Comparison of ENCODE assay signal across 8 mouse cellular contexts in genomic region chr19:8989066-8989566, GRCm38 (mm10). TPM values are rescaled to one million over a fixed set of nuclear protein-coding genes. Genes with fewer than 3 reads are reported as not detected.
DNase-seq lines count a peak whose midpoint lies in the region; ATAC-seq lines count a peak whose summit lies in the region.

Gene Ahnak (plus strand): TSS chr19:8989284.

- DNase-seq in cerebellum, postnatal 25 days: peak; percentile 47 to 64
- no peak for DNase-seq in cerebellum, adult 8-10 months
- DNase-seq in gastrocnemius, postnatal 36 days: peak; percentile 85 to 88
- DNase-seq in intestine, embryonic 14.5 days (ENCODE audit: low spot score): peak; percentile 82
- DNase-seq in thymus, postnatal 36 days: peak; percentile 29 to 36

- peak within 1 kb of the TSS; percentile 68 for H3K4me2 ChIP-seq in intestine, embryonic 14.5 days (ENCODE audit: low read length)
- peak within 1 kb of the TSS; percentile 79 for H3K4me2 ChIP-seq in limb, embryonic 12.5 days
- peak within 1 kb of the TSS; percentile 73 for H3K4me2 ChIP-seq in midbrain, embryonic 15.5 days

- peak within 1 kb of the TSS; percentile 82 for H3K9ac ChIP-seq in intestine, embryonic 14.5 days (ENCODE audit: low read length)
- H3K9ac ChIP-seq in limb, embryonic 12.5 days (replicated peaks): peak within 1 kb of the TSS; percentile 88
- peak within 1 kb of the TSS; percentile 18; the same call in 1 of the 2 replicates for H3K9ac ChIP-seq in midbrain, embryonic 15.5 days

- H3K27ac ChIP-seq in brown adipose tissue, adult 24 weeks (replicated peaks; ENCODE audit: low read depth, low read length): peak within 1 kb of the TSS; percentile 95
- H3K27ac ChIP-seq in intestine, embryonic 14.5 days (ENCODE audit: low read depth): peak within 1 kb of the TSS; percentile 93
- H3K27ac ChIP-seq in limb, embryonic 12.5 days: peak within 1 kb of the TSS; percentile 96
- no peak within 1 kb of the TSS; the same call in 1 of the 2 replicates for H3K27ac ChIP-seq in midbrain, embryonic 15.5 days

- H3K36me3 ChIP-seq in intestine, embryonic 14.5 days (ENCODE audit: control insufficient read depth, insufficient read depth, low read length): no peaks in the 10 kb centered on the region
- no peaks in the 10 kb centered on the region for H3K36me3 ChIP-seq in limb, embryonic 12.5 days
- H3K36me3 ChIP-seq in midbrain, embryonic 15.5 days (replicated peaks): no peaks in the 10 kb centered on the region

- H3K4me1 ChIP-seq in brown adipose tissue, adult 24 weeks (ENCODE audit: control insufficient read depth, insufficient read depth, insufficient read length, low read length): peaks cover 17% of the 10 kb centered on the region
- peaks cover 57% of the 10 kb centered on the region for H3K4me1 ChIP-seq in intestine, embryonic 14.5 days (replicated peaks; ENCODE audit: control insufficient read depth, insufficient read depth, low read length)
- peaks cover 58% of the 10 kb centered on the region for H3K4me1 ChIP-seq in limb, embryonic 12.5 days (replicated peaks)
- H3K4me1 ChIP-seq in midbrain, embryonic 15.5 days: peaks cover 33% of the 10 kb centered on the region

- peak within 1 kb of the TSS; percentile 92 for H3K4me3 ChIP-seq in brown adipose tissue, adult 24 weeks (ENCODE audit: insufficient read depth, low read depth, low read length)
- peak within 1 kb of the TSS; percentile 75 for H3K4me3 ChIP-seq in intestine, embryonic 14.5 days (ENCODE audit: low read depth, low read length)
- peak within 1 kb of the TSS; percentile 81 for H3K4me3 ChIP-seq in limb, embryonic 12.5 days (replicated peaks)
- H3K4me3 ChIP-seq in midbrain, embryonic 15.5 days: peak within 1 kb of the TSS; percentile 42

- no peaks in the 10 kb centered on the region for H3K9me3 ChIP-seq in intestine, embryonic 14.5 days (ENCODE audit: control insufficient read depth, low read length)
- H3K9me3 ChIP-seq in limb, embryonic 12.5 days: no peaks in the 10 kb centered on the region
- H3K9me3 ChIP-seq in midbrain, embryonic 15.5 days: no peaks in the 10 kb centered on the region

- intact Hi-C loops in gastrocnemius, postnatal 36 days (cut with DNase I): no loop called here

- under 1% methylated on average over 41 of the region's 42 CpGs for WGBS in intestine, embryonic 14.5 days
- under 1% methylated on average over 41 of the region's 42 CpGs for WGBS in limb, embryonic 12.5 days
- under 1% methylated on average over 42 of the region's 42 CpGs for WGBS in midbrain, embryonic 15.5 days

- ATAC-seq in intestine, embryonic 14.5 days (replicated peaks; ENCODE audit: low FRiP score, low TSS enrichment, low read depth): peak; percentile 67
- peak; percentile 48 for ATAC-seq in limb, embryonic 12.5 days (ENCODE audit: insufficient number of reproducible peaks, insufficient read depth, low FRiP score, low TSS enrichment, low read depth)
- ATAC-seq in midbrain, embryonic 15.5 days (replicated peaks): peak; percentile 24; the same call in 1 of the 2 replicates

- H3K27me3 ChIP-seq in intestine, embryonic 14.5 days (replicated peaks; ENCODE audit: control insufficient read depth, insufficient read depth, low read length): no peaks in the 10 kb centered on the region
- H3K27me3 ChIP-seq in limb, embryonic 12.5 days: no peaks in the 10 kb centered on the region
- peaks cover 39% of the 10 kb centered on the region for H3K27me3 ChIP-seq in midbrain, embryonic 15.5 days (replicated peaks)

RNA-seq across cellular contexts. Expression of gene Ahnak, which starts in this region (rescaled TPM):
- 133 and 177 TPM in 2 replicates for polyA plus RNA-seq in brown adipose tissue, adult 24 weeks (2012; ENCODE audit: insufficient read depth, insufficient read length, missing spikeins)
- 100 to 1,000 TPM; 171 to 208 TPM for total RNA-seq in gastrocnemius, postnatal 36 days (2021)
- 21.6 and 22.2 TPM in 2 replicates for polyA plus RNA-seq in intestine, embryonic 14.5 days (2014; fragmentation: Nextera tagmentation; extraction: Ambion mirVana)
- 20.5 and 24.1 TPM in 2 replicates for polyA plus RNA-seq in limb, embryonic 12.5 days (2016; fragmentation: Nextera tagmentation; extraction: Ambion mirVana)
- polyA plus RNA-seq in midbrain, embryonic 15.5 days (2015; fragmentation: Nextera tagmentation; extraction: Ambion mirVana): 4.9 and 5.9 TPM in 2 replicates

Comparison
In these comparisons a context has a peak if more than half of its experiments do, and no peak if none do; other contexts are left out.
1. H3K4me3 ChIP-seq: peak in every context shown above with its lines; median percentile 92 in brown adipose tissue, adult 24 weeks; 81 in limb, embryonic 12.5 days; 75 in intestine, embryonic 14.5 days; 42 in midbrain, embryonic 15.5 days.
2. H3K9ac ChIP-seq: peak in every context shown above with its lines; median percentile 88 in limb, embryonic 12.5 days; 82 in intestine, embryonic 14.5 days; 18 in midbrain, embryonic 15.5 days.